ENCODE assay signal across 8 mouse cellular contexts in the genomic region with DNA sequence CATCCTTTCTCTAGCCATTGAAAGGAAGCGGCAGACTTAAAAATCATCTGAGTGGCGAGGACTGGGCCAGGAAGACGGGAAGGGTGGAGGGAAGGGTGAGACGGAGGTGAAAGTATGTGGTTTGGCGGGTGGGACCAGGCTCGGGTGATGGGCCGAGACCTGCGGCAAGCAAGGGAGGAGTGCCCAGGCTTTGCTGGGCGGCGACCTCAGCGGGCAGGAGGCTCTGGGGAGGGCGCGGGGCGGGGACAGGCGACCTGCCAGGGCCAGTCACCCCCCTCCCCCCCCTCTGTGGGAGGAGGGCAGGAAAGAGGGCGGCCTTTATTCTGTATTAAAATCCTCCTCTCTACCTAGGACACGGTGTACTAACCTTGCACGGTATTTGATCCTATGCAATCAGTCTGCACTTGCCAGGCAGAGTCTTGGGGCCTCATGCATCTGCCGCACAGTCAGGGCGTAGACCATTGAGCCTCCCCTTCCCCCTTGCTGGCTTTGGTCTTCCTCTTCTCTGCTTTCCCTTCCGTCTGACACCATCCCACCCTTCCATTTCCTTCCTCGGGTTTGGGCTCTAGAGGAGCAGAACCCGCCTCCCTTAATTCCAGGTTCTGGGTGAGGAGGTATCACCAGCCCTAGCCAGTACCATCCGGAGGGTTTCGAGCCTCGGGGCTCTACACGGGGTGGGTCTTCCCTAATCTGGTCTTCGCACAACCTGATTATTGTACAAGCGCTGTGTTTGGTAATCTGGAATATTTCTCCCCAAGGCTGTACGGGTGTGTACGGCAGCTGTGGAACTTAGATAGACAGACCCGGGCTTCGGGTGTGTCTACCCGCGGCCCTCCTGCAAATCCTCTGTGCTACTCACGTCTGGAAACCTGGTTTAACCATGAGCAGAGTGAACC. TPM values are rescaled to one million over a fixed set of nuclear protein-coding genes. Genes with fewer than 3 reads are reported as not detected.
A peak's percentile ranks its signal among the peaks of the same experiment; 100 is the strongest.
DNase-seq lines count a peak whose midpoint lies in the region; ATAC-seq and TF ChIP-seq lines count a peak whose summit lies in the region.

No protein-coding gene starts in this region.

- H3K79me2 ChIP-seq in myocyte (ENCODE audit: control insufficient read depth, insufficient read depth), result no peaks in the 10 kb centered on the region

- peak; percentile 56 for ATAC-seq in frontal cortex, adult (ENCODE audit: low TSS enrichment)
- peak; percentile 59 for ATAC-seq in hindbrain, embryonic 14.5 days (ENCODE audit: low FRiP score)
- ATAC-seq in liver, embryonic 11.5 days (replicated peaks; ENCODE audit: low FRiP score), result peak; percentile 94

- WGBS in cerebellum, adult 2 months, result 32% methylated on average over 36 of the region's 36 CpGs
- 22% methylated on average over 35 of the region's 36 CpGs for WGBS in hindbrain, embryonic 14.5 days
- WGBS in liver, embryonic 11.5 days, result 6% methylated on average over 34 of the region's 36 CpGs

- TF ChIP-seq CTCF in cerebellum, adult 2 months (IDR thresholded peaks at IDR 0.05; ENCODE audit: borderline replicate concordance, insufficient read depth, low read depth, low read length), result no peak

- peaks cover 8% of the 10 kb centered on the region for H3K4me1 ChIP-seq in cerebellum, adult 2 months (ENCODE audit: control insufficient read depth, insufficient read depth, low read length)
- H3K4me1 ChIP-seq in hindbrain, embryonic 14.5 days (replicated peaks; ENCODE audit: control insufficient read depth, insufficient read depth, low read length), result peaks cover 13% of the 10 kb centered on the region; the same call in 1 of the 2 replicates
- peaks cover 68% of the 10 kb centered on the region for H3K4me1 ChIP-seq in liver, embryonic 11.5 days (replicated peaks; ENCODE audit: control insufficient read depth, insufficient read depth, low read length)

- peak overlapping the region; percentile 71 for H3K4me3 ChIP-seq in cerebellum, adult 2 months (replicated peaks; ENCODE audit: insufficient read depth, low read depth, low read length)
- H3K4me3 ChIP-seq in hindbrain, embryonic 14.5 days (replicated peaks; ENCODE audit: low read length), result peak overlapping the region; percentile 27
- peak overlapping the region; percentile 51 for H3K4me3 ChIP-seq in liver, embryonic 11.5 days (ENCODE audit: low read depth, low read length)
- peak overlapping the region; percentile 21 for H3K4me3 ChIP-seq in myocyte

- H3K36me3 ChIP-seq in hindbrain, embryonic 14.5 days (replicated peaks; ENCODE audit: control insufficient read depth, insufficient read depth), result no peaks in the 10 kb centered on the region
- no peaks in the 10 kb centered on the region for H3K36me3 ChIP-seq in liver, embryonic 11.5 days (ENCODE audit: control insufficient read depth, insufficient read depth, low read length)
- H3K36me3 ChIP-seq in myocyte (ENCODE audit: control insufficient read depth, insufficient read depth), result no peaks in the 10 kb centered on the region

- no peak for DNase-seq in frontal cortex, postnatal 14 days (ENCODE audit: low spot score in 2 of 2)
- peak in 1 of 2 experiments; percentile 31 for DNase-seq in cerebellum, adult 2 months
- peak; percentile 83 for DNase-seq in gastrocnemius, adult 18-20 months (ENCODE audit: low spot score)
- no peak for DNase-seq in hindbrain, embryonic 14.5 days (ENCODE audit: low spot score)
- peak; percentile 84 for DNase-seq in liver, embryonic 11.5 days (ENCODE audit: low spot score)
- DNase-seq in testis, postnatal 10 days (ENCODE audit: low spot score), result peak; percentile 89

- TF ChIP-seq POLR2A in cerebellum, adult 2 months (IDR thresholded peaks at IDR 0.05; ENCODE audit: borderline replicate concordance, insufficient read depth, low read length), result no peak
- TF ChIP-seq POLR2A in myocyte (IDR thresholded peaks at IDR 0.05; ENCODE audit: insufficient read length, low read depth), result peak; percentile 53

- no peak overlapping the region for H3K27ac ChIP-seq in cerebellum, adult 2 months (ENCODE audit: insufficient read depth, low read length)
- no peak overlapping the region for H3K27ac ChIP-seq in hindbrain, embryonic 14.5 days
- H3K27ac ChIP-seq in liver, embryonic 11.5 days (ENCODE audit: low read depth, low read length), result peak overlapping the region; percentile 99

- H3K27me3 ChIP-seq in cerebellum, adult 2 months (ENCODE audit: control insufficient read depth, insufficient read depth, low read length), result no peaks in the 10 kb centered on the region
- no peaks in the 10 kb centered on the region for H3K27me3 ChIP-seq in hindbrain, embryonic 14.5 days (ENCODE audit: control insufficient read depth, insufficient read depth, low read length)
- no peaks in the 10 kb centered on the region for H3K27me3 ChIP-seq in liver, embryonic 11.5 days (replicated peaks; ENCODE audit: control insufficient read depth, insufficient read depth, low read length)
- H3K27me3 ChIP-seq in myocyte (ENCODE audit: control insufficient read depth, insufficient read depth, insufficient read length), result no peaks in the 10 kb centered on the region

- H3K9me3 ChIP-seq in hindbrain, embryonic 14.5 days (ENCODE audit: control insufficient read depth, low read length), result no peaks in the 10 kb centered on the region
- H3K9me3 ChIP-seq in liver, embryonic 11.5 days (ENCODE audit: control insufficient read depth, low read length), result no peaks in the 10 kb centered on the region

- no peak overlapping the region for H3ac ChIP-seq in myocyte (ENCODE audit: control insufficient read depth, insufficient read length)

- H3K4me2 ChIP-seq in hindbrain, embryonic 14.5 days (replicated peaks), result peak overlapping the region; percentile 71
- H3K4me2 ChIP-seq in liver, embryonic 11.5 days, result peak overlapping the region; percentile 88
- peak overlapping the region; percentile 97 for H3K4me2 ChIP-seq in myocyte (ENCODE audit: low read depth)

- H3K9ac ChIP-seq in hindbrain, embryonic 14.5 days, result peak overlapping the region; percentile 52
- H3K9ac ChIP-seq in liver, embryonic 11.5 days (ENCODE audit: low read depth, low read length), result peak overlapping the region; percentile 75

TF ChIP-seq in myocyte, 11 proteins besides CTCF, POLR2A, EP300 and RAD21:
- TF ChIP-seq MYOG (IDR thresholded peaks at IDR 0.05; ENCODE audit: control insufficient read depth in 1 of 3, insufficient read depth in 1 of 3, insufficient read length in 2 of 3, low read depth in 2 of 3) (peak in 1 of 3 experiments; percentile 9), E2F4 (IDR thresholded peaks at IDR 0.05; ENCODE audit: insufficient read depth) (no peak), POLR2AphosphoS2 (IDR thresholded peaks at IDR 0.05; ENCODE audit: insufficient read length, low read depth) (peak; percentile 61), TCF3 (IDR thresholded peaks at IDR 0.05; ENCODE audit: insufficient read length, low read depth) (no peak), MAX (IDR thresholded peaks at IDR 0.05; ENCODE audit: low read depth) (no peak), TCF12 (IDR thresholded peaks at IDR 0.05; ENCODE audit: insufficient read depth, poor library complexity, severe bottlenecking) (no peak), CEBPB (IDR thresholded peaks at IDR 0.05; ENCODE audit: insufficient read depth, poor library complexity, severe bottlenecking) (no peak), MYOD1 (IDR thresholded peaks at IDR 0.05; ENCODE audit: control insufficient read depth in 1 of 3, insufficient read length in 2 of 3, low read depth in 2 of 3) (peak in 1 of 3 experiments; percentile 15)
TF ChIP-seq in myocyte: peak in this region for 3.

RNA-seq across cellular contexts. Expression of a gene that starts 45.1 kb away (rescaled TPM):
- polyA plus RNA-seq in cerebellum, adult 2 months (2012; rRNA removed), result 47.0 and 47.8 TPM in 2 replicates
- total RNA-seq in gastrocnemius, adult 18-20 months (2021), result 10 to 100 TPM; 89.7 to 92.7 TPM
- polyA plus RNA-seq in hindbrain, embryonic 14.5 days (2014; fragmentation: Nextera tagmentation; extraction: Ambion mirVana), result 45.7 and 49.8 TPM in 2 replicates
- 33.8 and 40.0 TPM in 2 replicates for polyA plus RNA-seq in liver, embryonic 11.5 days (2014; fragmentation: Nextera tagmentation; extraction: Ambion mirVana)
- polyA plus RNA-seq in myocyte (2012; fragmentation: generic; extraction: Trizol), result 47.7 TPM

Comparison
In these comparisons a context has a peak if more than half of its experiments do, and no peak if none do; other contexts are left out.
1. DNase-seq: peak in gastrocnemius, adult 18-20 months (single experiment), liver, embryonic 11.5 days (single experiment) and testis, postnatal 10 days (single experiment); none in frontal cortex, postnatal 14 days (0 of 2) and hindbrain, embryonic 14.5 days (single experiment).
2. H3K4me3 ChIP-seq: peak in every context shown above with its lines; median percentile 71 in cerebellum, adult 2 months; 51 in liver, embryonic 11.5 days; 27 in hindbrain, embryonic 14.5 days; 21 in myocyte.
3. Peak in every context shown above with its lines, with median percentiles within 50 percentile points of each other: ATAC-seq and H3K4me2 ChIP-seq.